Mouse (Mus musculus) limb, embryonic 13.5 days (tissue): ENCODE results near the gene Bahcc1. TPM values are rescaled to one million over a fixed set of nuclear protein-coding genes. Genes with fewer than 3 reads are reported as not detected.
A peak's percentile ranks its signal among the peaks of the same experiment; 100 is the strongest.

Experiments
- ATAC-seq: fragments of 200-750 bp; cut with Nextera tagmentation; 2 replicates; pipeline ENCODE4 v1.8.0; 2017; ENCODE audit warnings: low read depth, moderate number of reproducible peaks, moderate TSS enrichment; ENCODE audit not compliant: low FRiP score
- H3K27ac ChIP-seq: fragments of 300-500 bp; sonication (generic); 2 replicates; pipeline ENCODE4 v1.5.1; 2015; ENCODE audit warnings: inconsistent platforms, mild to moderate bottlenecking, moderate library complexity
- H3K27me3 ChIP-seq: fragments of 300-500 bp; sonication (generic); 2 replicates; pipeline ENCODE4 v1.6.1; 2015; ENCODE audit warnings: mild to moderate bottlenecking, inconsistent platforms
- H3K36me3 ChIP-seq: fragments of 300-500 bp; sonication (generic); 2 replicates; pipeline ENCODE4 v1.6.1; 2015; ENCODE audit warnings: inconsistent platforms, mild to moderate bottlenecking, moderate library complexity
- H3K4me1 ChIP-seq: fragments of 300-500 bp; sonication (generic); 2 replicates; pipeline ENCODE4 v1.6.1; 2015; ENCODE audit warnings: inconsistent platforms
- H3K4me2 ChIP-seq: fragments of 300-500 bp; sonication (generic); replicated peaks from 2 replicates; pipeline ENCODE4 v1.6.1; 2015; ENCODE audit warnings: inconsistent platforms, mild to moderate bottlenecking, moderate library complexity
- H3K4me3 ChIP-seq: fragments of 300-500 bp; sonication (generic); 2 replicates; pipeline ENCODE4 v1.5.1; 2015; ENCODE audit warnings: moderate library complexity, mild to moderate bottlenecking, inconsistent platforms
- H3K9ac ChIP-seq: fragments of 300-500 bp; sonication (generic); 2 replicates; pipeline ENCODE4 v1.6.1; 2015; ENCODE audit warnings: mild to moderate bottlenecking, inconsistent platforms
- H3K9me3 ChIP-seq: fragments of 300-500 bp; sonication (generic); 2 replicates; pipeline ENCODE4 v1.6.1; 2016; ENCODE audit warnings: inconsistent platforms
- WGBS: fragments of 180-500 bp; shearing (Covaris S2); methylation state at CpG from one replicate; pipeline ENCODE4 v1.1.7; 2015; 5-methylcytosine and 5-hydroxymethylcytosine counted together
- polyA plus RNA-seq: library from polyadenylated mRNA; unstranded; fragments of >200 nt; fragmentation: Nextera tagmentation; extraction: Ambion mirVana; gene quantifications from 2 replicates; pipeline ENCODE4 v1.2.1, GENCODE M21; 2015

Bahcc1 gene
- polyA plus RNA-seq, 1 experiment from 2014 or later, result 12.7 TPM

DNA sequence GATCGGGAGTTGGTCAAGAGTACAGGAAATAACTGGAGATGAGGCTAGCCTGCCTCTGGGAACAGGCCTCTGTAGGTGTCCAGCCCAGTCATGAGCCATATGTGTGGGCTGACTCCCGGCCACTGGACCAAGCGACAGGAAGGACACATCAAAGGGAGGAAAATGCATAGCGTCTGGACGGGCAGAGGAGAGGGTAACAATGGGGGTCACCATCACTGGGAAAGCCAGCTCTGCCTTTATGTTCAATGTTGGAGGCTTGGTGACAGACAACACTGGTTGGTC, 74.3 kb downstream of the Bahcc1 start:
- H3K4me2 ChIP-seq, result peak overlapping the region; percentile 14; the same call in 1 of the 2 replicates
- H3K9me3 ChIP-seq, result no peaks in the 10 kb centered on the region
- no peaks in the 10 kb centered on the region for H3K36me3 ChIP-seq
- peaks cover 74% of the 10 kb centered on the region for H3K4me1 ChIP-seq
- WGBS, result 14% methylated on average over 5 of the region's 5 CpGs
- H3K27me3 ChIP-seq, result peaks cover 9% of the 10 kb centered on the region
- H3K4me3 ChIP-seq, result 0 out of 2 replicates have a peak overlapping the region, but pooled peaks have one; percentile 3
- ATAC-seq, result no peak
- H3K27ac ChIP-seq, result no peak overlapping the region
- H3K9ac ChIP-seq, result no peak overlapping the region; the same call in 1 of the 2 replicates

DNA sequence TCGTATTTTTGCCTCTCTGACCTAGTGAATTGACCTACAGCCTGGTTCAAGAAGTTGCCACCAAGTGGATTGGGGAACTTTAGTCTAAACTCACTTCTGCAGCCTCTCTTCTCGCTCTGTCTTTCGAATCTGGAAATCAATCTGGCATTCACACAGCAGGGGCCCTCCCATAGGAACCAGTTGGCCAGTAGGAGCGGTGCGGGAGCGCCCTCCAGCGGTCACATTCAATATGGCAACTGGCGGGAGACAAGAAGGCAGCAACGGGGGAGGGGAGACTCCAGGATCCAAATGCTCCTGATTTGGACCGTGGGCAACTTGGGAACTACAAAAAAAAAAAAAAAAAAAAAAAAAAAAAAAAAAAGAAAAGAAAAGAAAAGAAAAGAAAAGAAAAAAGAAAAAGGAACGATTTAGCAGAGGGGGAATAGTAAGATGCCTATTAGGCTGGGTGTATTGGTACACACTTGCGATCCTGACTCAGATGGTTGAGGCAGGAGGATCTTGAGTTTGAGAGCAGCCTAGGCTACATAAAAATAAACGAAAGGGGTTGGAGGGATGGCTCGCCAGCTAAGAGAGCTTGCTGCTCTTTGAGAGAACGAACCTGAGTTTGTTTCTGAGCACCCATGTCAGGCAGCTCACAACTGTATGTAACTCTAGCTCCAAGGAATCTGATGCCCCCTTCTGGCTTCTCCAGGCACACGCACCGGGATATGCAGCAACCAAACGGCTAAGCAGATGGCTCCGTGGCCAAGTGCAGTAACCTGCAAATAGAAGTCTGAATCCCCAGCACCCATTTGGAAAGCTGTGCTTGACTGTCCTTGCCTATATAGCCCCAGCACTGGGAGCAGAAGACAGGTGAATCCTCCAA, 75.1 kb downstream of the Bahcc1 start:
- peak overlapping the region; percentile 14; the same call in 1 of the 2 replicates for H3K4me2 ChIP-seq
- H3K9me3 ChIP-seq, result no peaks in the 10 kb centered on the region
- no peak overlapping the region for H3K9ac ChIP-seq
- WGBS, result 5% methylated on average over 19 of the region's 19 CpGs
- no peak for ATAC-seq
- peaks cover 9% of the 10 kb centered on the region for H3K27me3 ChIP-seq
- H3K4me1 ChIP-seq, result peaks cover 69% of the 10 kb centered on the region
- 0 out of 2 replicates have a peak overlapping the region, but pooled peaks have one; percentile 3 for H3K4me3 ChIP-seq
- H3K36me3 ChIP-seq, result no peaks in the 10 kb centered on the region
- H3K27ac ChIP-seq, result no peak overlapping the region

DNA sequence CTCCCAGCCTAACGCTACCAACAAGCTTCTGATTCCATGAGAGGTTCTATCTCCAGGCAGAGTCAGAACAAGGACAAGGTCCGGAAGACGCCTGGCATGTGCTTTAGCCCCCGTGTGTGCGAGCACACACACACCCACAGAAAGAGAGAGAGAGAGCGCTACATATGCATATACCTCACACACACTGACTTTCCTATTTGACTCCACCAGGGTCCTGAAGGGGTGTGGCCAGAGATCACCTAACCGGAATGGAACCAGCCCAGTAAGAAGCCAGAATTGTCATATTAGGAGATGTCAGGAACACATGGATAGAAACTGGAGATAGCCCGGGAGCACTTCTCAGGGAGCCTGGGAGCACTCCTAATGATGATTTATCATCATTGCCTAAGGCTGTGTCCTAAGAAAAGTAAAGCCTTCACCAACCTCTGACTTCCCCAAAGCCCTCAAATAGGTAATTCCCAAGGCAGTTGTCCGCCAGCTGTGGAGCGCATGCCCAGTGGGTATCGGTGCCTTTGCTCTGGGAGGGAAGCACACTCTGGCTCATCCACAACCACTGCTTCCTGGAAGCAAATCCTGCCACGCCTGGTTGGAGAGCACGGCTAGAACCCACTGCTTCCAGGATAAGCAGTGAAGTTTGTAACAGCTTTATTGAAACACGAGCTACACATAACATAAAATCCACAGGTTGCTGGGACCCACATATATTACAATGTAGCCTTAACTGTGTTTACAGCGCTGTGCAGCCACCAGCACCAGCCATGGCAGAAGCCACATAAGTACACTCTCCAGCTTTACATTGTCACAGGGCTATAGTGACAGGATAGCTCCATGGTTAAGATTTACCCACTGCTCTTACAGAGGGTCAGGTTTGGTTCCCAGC, 75.9 kb downstream of the Bahcc1 start:
- Histone ChIP-seq H3K4me2 (peak overlapping the region; percentile 14; the same call in 1 of the 2 replicates), H3K9ac (no peak overlapping the region), H3K36me3 (no peaks in the 10 kb centered on the region), H3K27me3 (peaks cover 9% of the 10 kb centered on the region), H3K4me1 (peaks cover 61% of the 10 kb centered on the region), H3K27ac (no peak overlapping the region), H3K4me3 (no peak overlapping the region), H3K9me3 (no peaks in the 10 kb centered on the region)
- ATAC-seq, result no peak
- 50% methylated on average over 15 of the region's 15 CpGs for WGBS

DNA sequence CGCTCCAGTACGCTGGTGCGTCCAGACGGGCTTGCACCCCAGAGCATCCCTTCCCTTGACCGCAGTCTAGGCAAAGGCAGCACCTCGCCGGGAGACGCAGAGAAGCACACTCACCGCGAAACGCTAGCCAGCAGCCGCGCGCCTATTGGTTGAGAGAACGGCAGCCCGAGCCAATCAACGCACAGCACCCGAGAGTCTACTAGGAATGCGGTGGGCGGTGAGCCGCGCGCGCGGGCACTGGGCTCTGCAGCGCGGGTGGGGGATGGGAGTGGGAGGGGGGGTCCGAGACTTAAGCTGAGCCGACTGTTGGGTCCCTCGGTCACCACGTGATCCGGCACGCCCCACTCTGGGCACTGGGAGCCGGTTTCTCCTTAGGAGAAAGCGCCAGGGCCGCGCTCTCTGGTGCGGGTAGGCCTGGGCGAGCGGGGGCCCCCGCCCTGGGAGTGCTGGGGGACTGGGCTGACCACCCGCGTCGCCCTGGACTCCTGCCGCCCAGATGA, 78.1 kb downstream of the Bahcc1 start:
- Histone ChIP-seq H3K4me2 (peak overlapping the region; percentile 77), H3K9ac (peak overlapping the region; percentile 74), H3K4me1 (peaks cover 54% of the 10 kb centered on the region)

DNA sequence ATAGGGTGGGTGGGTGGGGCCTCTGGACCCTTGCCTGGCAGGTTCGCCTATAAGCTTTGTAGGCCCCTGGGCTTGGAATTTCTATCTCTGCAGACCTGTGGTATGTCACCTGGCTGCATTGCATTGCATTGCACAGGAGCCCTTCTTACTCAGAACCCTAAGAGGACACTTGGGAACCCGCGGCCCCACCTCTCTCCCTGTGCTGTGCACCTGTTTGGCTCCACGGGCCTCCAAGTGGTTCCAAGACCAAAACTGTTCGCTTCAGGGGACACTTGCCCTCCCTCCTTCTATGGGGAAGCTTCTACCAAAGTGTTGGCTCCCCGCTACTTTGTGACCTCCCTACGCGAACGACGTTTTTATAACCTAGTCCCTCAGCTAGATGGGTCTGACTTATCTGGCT, 78.8 kb downstream of the Bahcc1 start:
- H3K4me2 ChIP-seq, result peak overlapping the region; percentile 77
- H3K4me1 ChIP-seq, result peaks cover 48% of the 10 kb centered on the region
- H3K27me3 ChIP-seq, result peaks cover 4% of the 10 kb centered on the region; the same call in 1 of the 2 replicates
- 35% methylated on average over 10 of the region's 10 CpGs for WGBS
- peak overlapping the region; percentile 81 for H3K27ac ChIP-seq
- H3K9ac ChIP-seq, result peak overlapping the region; percentile 74
- H3K9me3 ChIP-seq, result no peaks in the 10 kb centered on the region
- no peak for ATAC-seq
- H3K4me3 ChIP-seq, result peak overlapping the region; percentile 44
- no peaks in the 10 kb centered on the region for H3K36me3 ChIP-seq

More for the DNA sequence above, 78.1 kb downstream of the Bahcc1 start:
- under 1% methylated on average over 45 of the region's 45 CpGs for WGBS
- Histone ChIP-seq H3K9me3 (no peaks in the 10 kb centered on the region), H3K4me3 (peak overlapping the region; percentile 44), H3K27me3 (peaks cover 9% of the 10 kb centered on the region), H3K27ac (peak overlapping the region; percentile 81), H3K36me3 (no peaks in the 10 kb centered on the region)
- ATAC-seq, result peak; percentile 90

DNA sequence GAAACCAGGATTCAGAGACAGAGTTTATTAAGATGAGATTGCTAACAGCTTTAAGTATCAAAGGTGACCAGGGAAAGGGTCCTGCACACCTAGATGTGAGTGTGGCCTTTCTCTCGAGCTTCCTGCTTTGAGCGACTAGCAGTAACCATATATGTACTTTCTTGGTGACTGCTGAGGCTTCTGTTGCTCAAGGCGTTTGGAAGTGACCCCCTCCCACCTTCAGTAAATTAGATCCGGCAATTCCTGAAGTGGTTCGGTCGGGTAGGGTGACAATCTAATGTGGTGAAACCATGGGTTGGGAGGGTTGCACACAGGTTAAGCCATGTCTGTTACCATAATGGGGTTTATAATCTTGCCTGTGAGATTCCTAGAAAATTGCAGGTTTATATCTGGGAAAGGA, 79.3 kb downstream of the Bahcc1 start:
- Histone ChIP-seq H3K4me1 (peaks cover 48% of the 10 kb centered on the region), H3K27ac (no peak overlapping the region; the same call in 1 of the 2 replicates), H3K4me2 (0 out of 2 replicates have a peak overlapping the region, but pooled peaks have one; percentile 77), H3K9ac (no peak overlapping the region), H3K27me3 (0 out of 2 replicates have a peak, but pooled peaks cover under 1% of the 10 kb centered on the region), H3K4me3 (no peak overlapping the region), H3K36me3 (no peaks in the 10 kb centered on the region), H3K9me3 (no peaks in the 10 kb centered on the region)
- no peak for ATAC-seq
- 56% methylated on average over 6 of the region's 6 CpGs for WGBS

DNA sequence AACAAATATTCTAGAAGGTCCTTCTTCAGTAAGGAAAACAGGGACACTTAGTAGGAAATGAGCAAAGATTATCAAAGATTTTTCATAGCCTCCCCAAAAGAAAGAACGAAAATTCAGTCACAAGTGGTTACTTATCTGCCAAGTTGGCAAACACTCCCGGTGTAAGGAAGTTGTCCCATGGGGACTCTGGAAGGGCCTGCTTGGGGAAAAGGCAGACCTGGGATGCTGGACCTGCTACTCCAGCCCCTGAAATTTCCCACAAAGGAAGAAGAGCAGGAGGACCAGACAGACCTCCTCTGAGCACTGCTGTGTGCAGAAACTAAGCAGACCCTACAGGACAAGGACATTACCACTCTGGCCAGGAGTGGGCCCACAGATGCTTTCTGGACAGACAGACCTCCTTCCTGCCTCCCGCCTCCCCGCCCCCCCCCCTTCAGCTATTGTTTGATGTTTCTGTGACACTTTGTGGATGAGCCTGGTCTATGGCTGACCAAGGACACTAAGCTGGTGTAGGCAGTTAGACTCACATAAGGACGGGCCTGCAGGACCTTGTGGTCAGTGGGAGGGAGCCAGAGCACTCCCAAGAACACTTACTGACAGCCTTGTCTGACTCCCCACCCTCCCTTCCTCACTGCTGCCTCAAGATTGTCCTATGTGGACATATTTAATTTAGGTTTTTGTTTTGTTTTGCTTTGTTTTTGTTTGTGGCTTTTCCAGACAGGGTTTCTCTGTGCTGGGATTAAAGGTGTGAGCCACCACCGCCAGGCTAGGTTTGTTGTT, 81.3 kb downstream of the Bahcc1 start:
- no peaks in the 10 kb centered on the region for H3K9me3 ChIP-seq
- no peaks in the 10 kb centered on the region for H3K36me3 ChIP-seq
- no peak overlapping the region for H3K9ac ChIP-seq
- no peak overlapping the region for H3K27ac ChIP-seq
- 58% methylated on average over 6 of the region's 6 CpGs for WGBS
- no peaks in the 10 kb centered on the region for H3K27me3 ChIP-seq
- H3K4me2 ChIP-seq, result no peak overlapping the region
- H3K4me1 ChIP-seq, result peaks cover 36% of the 10 kb centered on the region
- no peak overlapping the region for H3K4me3 ChIP-seq
- no peak for ATAC-seq

DNA sequence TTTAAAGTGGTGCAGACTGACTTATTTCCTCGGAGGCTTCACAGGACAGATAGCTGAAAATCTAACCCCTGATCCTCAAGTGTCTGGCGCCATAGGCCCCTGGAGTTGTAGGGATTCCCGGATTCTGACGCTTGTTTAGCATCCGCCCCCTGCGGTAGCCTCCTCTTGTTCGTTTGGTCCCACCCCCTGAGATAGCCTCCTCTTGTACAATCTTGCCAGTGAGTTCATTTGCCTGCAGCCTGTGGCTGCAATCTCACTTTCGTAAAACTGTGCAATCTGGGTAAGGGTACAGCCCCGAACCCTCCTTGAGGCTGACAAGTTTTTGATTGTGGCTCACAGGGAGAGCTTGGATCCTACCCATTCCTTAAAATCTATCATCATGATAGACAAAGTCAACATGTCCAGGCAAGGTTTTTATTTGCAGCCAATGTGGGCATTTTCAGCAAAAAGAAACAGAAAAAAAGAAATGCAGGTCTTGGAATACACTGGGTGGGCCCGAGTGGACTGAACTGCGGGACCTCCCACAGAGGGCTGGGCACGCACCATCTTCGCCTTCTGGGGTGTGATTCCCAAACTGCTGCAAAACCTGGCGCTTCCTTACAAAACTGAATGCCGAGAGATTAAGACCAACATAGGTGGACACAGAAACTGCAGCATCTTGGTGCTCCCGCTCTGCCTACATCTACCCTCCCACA, 82.1 kb downstream of the Bahcc1 start:
- peak overlapping the region; percentile 54; the same call in 1 of the 2 replicates for H3K4me3 ChIP-seq
- no peaks in the 10 kb centered on the region for H3K9me3 ChIP-seq
- peak overlapping the region; percentile 94 for H3K4me2 ChIP-seq
- H3K9ac ChIP-seq, result 0 out of 2 replicates have a peak overlapping the region, but pooled peaks have one; percentile 83
- no peak for ATAC-seq
- H3K36me3 ChIP-seq, result no peaks in the 10 kb centered on the region
- H3K27me3 ChIP-seq, result no peaks in the 10 kb centered on the region
- 46% methylated on average over 16 of the region's 16 CpGs for WGBS
- peak overlapping the region; percentile 99; the same call in 1 of the 2 replicates for H3K27ac ChIP-seq
- peaks cover 36% of the 10 kb centered on the region for H3K4me1 ChIP-seq

DNA sequence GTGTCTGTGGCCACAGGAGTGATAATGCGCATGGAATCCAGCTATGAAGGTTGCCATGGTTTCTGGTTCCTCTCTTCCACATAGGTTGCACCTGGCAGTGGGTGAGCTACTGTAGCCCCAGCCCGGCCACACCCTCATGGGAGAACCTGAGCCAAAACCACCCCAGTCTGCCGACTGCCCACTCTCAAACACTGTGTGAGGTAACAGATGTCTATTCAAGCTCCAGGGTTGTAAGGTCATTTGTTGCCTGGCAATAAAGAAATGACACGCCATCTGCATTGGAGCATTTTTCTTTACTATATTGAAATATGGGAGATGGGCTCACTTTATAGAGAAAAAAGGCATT, 82.6 kb downstream of the Bahcc1 start:
- peak overlapping the region; percentile 99 for H3K27ac ChIP-seq
- no peak for ATAC-seq

DNA sequence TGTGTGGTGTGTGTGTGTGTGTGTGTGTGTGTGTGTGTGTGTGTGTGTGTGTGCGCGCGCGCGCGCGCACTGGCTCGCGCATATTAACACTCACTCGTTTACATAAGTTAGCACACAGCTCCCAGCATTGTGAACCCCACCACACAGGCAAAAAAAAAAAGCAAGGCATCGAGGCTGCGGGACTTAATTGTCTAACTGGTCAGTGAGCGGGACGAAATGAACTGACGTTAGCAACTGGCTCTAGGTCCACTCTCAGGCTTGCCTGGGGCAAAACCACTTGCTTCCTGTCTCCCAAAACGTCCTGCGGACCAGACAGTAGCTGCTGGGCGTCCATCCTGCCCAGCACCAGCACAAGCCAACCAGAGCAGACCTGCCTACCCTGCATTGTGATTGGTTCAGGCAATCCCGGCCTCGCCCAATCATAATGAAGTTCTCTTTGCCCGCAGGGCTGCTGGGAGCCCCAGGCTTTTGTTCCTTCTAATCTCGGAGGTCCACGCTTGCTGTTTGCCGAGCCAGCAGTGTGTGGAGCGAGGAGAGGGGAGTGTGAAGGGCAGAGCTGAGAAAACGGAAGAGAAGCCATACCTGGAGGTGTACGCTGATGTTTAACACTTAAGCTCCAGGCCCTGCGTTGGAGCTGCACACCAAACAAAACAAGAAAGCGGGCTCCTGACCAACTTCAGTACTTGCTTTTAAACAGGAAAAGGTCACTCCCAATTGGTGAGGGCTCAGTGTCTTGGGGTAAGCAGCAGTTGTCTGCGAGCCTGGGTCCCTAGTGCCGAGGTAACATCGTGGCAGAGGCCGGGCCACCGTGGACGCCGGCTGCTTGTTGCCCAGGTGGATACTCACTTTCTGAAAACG, 83.3 kb downstream of the Bahcc1 start:
- H3K27me3 ChIP-seq, result no peaks in the 10 kb centered on the region
- H3K36me3 ChIP-seq, result no peaks in the 10 kb centered on the region
- H3K4me2 ChIP-seq, result peak overlapping the region; percentile 94
- H3K9ac ChIP-seq, result peak overlapping the region; percentile 83
- whole genome bisulfite sequencing, result 6% methylated on average over 37 of the region's 37 CpGs
- peak overlapping the region; percentile 99 for H3K27ac ChIP-seq
- peak overlapping the region; percentile 54 for H3K4me3 ChIP-seq
- peaks cover 30% of the 10 kb centered on the region for H3K4me1 ChIP-seq
- peak; percentile 96 for ATAC-seq
- no peaks in the 10 kb centered on the region for H3K9me3 ChIP-seq

More for the DNA sequence above, 82.6 kb downstream of the Bahcc1 start:
- H3K4me2 ChIP-seq, result peak overlapping the region; percentile 94
- no peaks in the 10 kb centered on the region for H3K9me3 ChIP-seq
- 26% methylated on average over 4 of the region's 4 CpGs for WGBS
- no peaks in the 10 kb centered on the region for H3K27me3 ChIP-seq
- H3K4me1 ChIP-seq, result peaks cover 33% of the 10 kb centered on the region
- peak overlapping the region; percentile 83 for H3K9ac ChIP-seq
- peak overlapping the region; percentile 54 for H3K4me3 ChIP-seq
- H3K36me3 ChIP-seq, result no peaks in the 10 kb centered on the region
